Mouse (Mus musculus) lung, adult 2 months (tissue): Measurements from ENCODE around the gene Ostm1. TPM values are rescaled to one million over a fixed set of nuclear protein-coding genes. Genes with fewer than 3 reads are reported as not detected.

Source experiments
- DNase-seq: peaks from one replicate; pipeline ENCODE4 v3.0.0; 2022
- H3K4me1 ChIP-seq: fragments of 200-500 bp; 2 replicates; pipeline ENCODE4 v1.6.1; 2011; ENCODE audit warnings: low read length; ENCODE audit not compliant: control insufficient read depth, insufficient read depth
- H3K4me3 ChIP-seq: fragments of 200-500 bp; replicated peaks from 2 replicates; pipeline ENCODE3; 2011; ENCODE audit warnings: low read depth, mild to moderate bottlenecking, control low read depth, low read length; ENCODE audit errors: extremely low read depth
- CTCF ChIP-seq: fragments of 200-500 bp; IDR thresholded peaks from 2 replicates; pipeline ENCODE4 v1.5.1; 2011; ENCODE audit warnings: mild to moderate bottlenecking, low read length, control low read depth; ENCODE audit not compliant: insufficient read depth
- POLR2A ChIP-seq: fragments of 200-500 bp; IDR thresholded peaks from 2 replicates; pipeline ENCODE4 v1.6.1; 2011; ENCODE audit warnings: low read depth, mild to moderate bottlenecking, control low read depth, low read length, borderline replicate concordance; ENCODE audit errors: extremely low read depth
- WGBS: fragments of 180-500 bp; shearing (Covaris S2); methylation state at CpG from one replicate; pipeline ENCODE4 v1.1.7; 2018; 5-methylcytosine and 5-hydroxymethylcytosine counted together
- polyA plus RNA-seq: library from polyadenylated mRNA; depleted of rRNA; stranded (reverse); fragments of >200 nt; gene quantifications from 2 replicates; pipeline ENCODE4 v1.2.3, GENCODE M21; 2012; rRNA removed

Ostm1 gene
- 20.6 and 21.9 TPM in 2 replicates for polyA plus RNA-seq

GRCm38 (mm10) chr10:42583157-42583872 is at the start of gene Ostm1, which contains the start of gene Nr2e1:
Ostm1 (plus strand) TSS chr10:42583822.
Nr2e1 (minus strand) TSS chr10:42583632.
- no peak within 1 kb of the TSS for H3K4me3 ChIP-seq
- WGBS: 2% methylated on average over 43 of the region's 43 CpGs
- TF ChIP-seq CTCF: no peak
- TF ChIP-seq POLR2A: no peak
- peaks cover 3% of the 10 kb centered on the region; the same call in 1 of the 2 replicates for H3K4me1 ChIP-seq
- DNase-seq: no peak

DNA sequence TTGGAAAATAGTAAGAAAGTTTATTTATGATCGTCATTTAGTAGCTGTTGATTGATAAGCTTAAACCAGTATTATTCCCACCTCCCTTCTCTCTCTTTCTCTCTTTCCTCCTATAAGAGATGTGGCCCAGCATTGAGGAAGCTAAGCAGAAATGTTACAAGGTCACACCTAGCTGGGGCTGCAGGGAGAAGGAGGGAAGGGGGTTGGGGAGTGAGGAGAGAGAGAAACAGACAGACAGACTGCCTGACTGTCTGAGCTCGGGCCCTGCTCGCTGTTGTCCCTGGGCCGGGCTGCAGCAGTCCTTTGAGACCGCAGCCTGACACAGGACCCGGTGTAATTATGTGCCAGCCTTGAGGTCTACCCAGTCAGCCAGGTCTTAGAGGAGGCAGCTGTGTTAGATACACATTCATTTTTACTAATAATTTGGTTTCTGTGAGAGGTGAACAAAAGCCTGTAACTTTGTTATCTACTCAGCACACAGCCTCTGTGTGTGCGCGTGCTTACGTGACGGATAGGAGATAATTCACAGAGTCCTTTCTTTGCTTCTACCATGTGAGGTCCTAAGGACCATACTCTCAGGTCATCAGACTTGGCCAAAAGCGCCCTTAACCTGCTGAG is 49.7 kb upstream of the Ostm1 start:
- no peak for DNase-seq
- WGBS: 91% methylated on average over 11 of the region's 11 CpGs
- TF ChIP-seq POLR2A (no peak), CTCF (no peak)
- H3K4me3 ChIP-seq: no peak overlapping the region
- H3K4me1 ChIP-seq: peaks cover 2% of the 10 kb centered on the region; the same call in 1 of the 2 replicates

GRCm38 (mm10) chr10:42537571-42538316 is 45.9 kb upstream of the Ostm1 start:
- no peaks in the 10 kb centered on the region; the same call in 1 of the 2 replicates for H3K4me1 ChIP-seq
- no peak overlapping the region for H3K4me3 ChIP-seq
- DNase-seq: no peak
- TF ChIP-seq CTCF (no peak), POLR2A (no peak)
- WGBS: 87% methylated on average over 9 of the region's 9 CpGs

GRCm38 (mm10) chr10:42545707-42546503 is 37.7 kb upstream of the Ostm1 start:
- WGBS: 74% methylated on average over 6 of the region's 6 CpGs
- TF ChIP-seq POLR2A (no peak), CTCF (no peak)

GRCm38 (mm10) chr10:42546507-42546906 is 37.1 kb upstream of the Ostm1 start:
- no peak overlapping the region for H3K4me3 ChIP-seq
- 85% methylated on average over 3 of the region's 3 CpGs for WGBS
- no peak for TF ChIP-seq CTCF
- no peak for TF ChIP-seq POLR2A

More at GRCm38 (mm10) chr10:42545707-42546503, 37.7 kb upstream of the Ostm1 start:
- Histone ChIP-seq H3K4me3 (no peak overlapping the region), H3K4me1 (no peaks in the 10 kb centered on the region)
- no peak for DNase-seq

GRCm38 (mm10) chr10:42559581-42560200 is 23.9 kb upstream of the Ostm1 start:
- DNase-seq: no peak
- TF ChIP-seq POLR2A (no peak), CTCF (no peak)
- Histone ChIP-seq H3K4me1 (no peaks in the 10 kb centered on the region), H3K4me3 (no peak overlapping the region)
- 73% methylated on average over 5 of the region's 5 CpGs for WGBS

More at GRCm38 (mm10) chr10:42546507-42546906, 37.1 kb upstream of the Ostm1 start:
- DNase-seq: no peak
- H3K4me1 ChIP-seq: no peaks in the 10 kb centered on the region

DNA sequence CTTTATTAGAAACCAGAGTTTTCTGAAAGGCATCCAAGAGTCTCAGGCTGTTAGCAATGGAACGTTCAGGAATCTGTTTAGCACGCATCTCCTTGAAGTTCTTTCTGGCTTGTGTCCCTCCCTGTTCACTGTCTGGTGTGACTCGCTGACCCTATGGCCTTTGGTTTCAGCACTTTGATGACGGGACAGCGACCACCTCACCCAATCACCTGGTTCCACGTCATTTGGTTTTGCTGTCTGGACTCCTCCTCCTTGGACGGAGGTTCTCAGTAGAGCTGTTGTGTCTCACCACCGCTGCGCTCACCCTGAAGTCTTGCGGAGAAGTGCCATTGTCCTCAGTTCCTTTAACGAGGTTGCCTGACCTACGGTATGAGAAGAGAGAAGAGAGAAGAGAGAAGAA is 21.4 kb upstream of the Ostm1 start:
- WGBS: 3% methylated on average over 12 of the region's 12 CpGs
- no peak overlapping the region for H3K4me3 ChIP-seq
- no peaks in the 10 kb centered on the region for H3K4me1 ChIP-seq
- no peak for TF ChIP-seq CTCF
- TF ChIP-seq POLR2A: no peak
- DNase-seq: no peak

DNA sequence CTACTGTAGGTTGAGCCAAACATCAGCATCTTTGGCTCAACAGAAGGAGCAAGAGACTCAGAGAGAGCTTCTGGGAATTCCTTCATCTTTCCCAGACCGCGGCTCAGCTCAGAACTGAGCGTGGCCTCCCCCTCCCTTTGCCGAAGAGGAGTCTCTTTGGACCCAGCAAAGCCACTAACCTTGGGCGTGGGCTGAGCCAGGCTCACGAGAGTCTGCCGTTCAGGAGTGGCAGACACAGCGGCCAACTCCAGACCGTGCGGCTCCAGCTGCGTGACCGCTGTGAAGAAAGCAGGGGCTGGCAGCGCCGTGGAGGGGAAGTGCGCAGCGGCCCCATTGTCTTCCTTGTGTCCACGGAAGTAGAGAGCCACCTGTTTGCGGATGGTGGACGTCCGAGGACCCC is 11.1 kb upstream of the Ostm1 start:
- under 1% methylated on average over 20 of the region's 20 CpGs for WGBS

GRCm38 (mm10) chr10:42572971-42573370 is 10.7 kb upstream of the Ostm1 start:
- Histone ChIP-seq H3K4me1 (peaks cover 3% of the 10 kb centered on the region; the same call in 1 of the 2 replicates), H3K4me3 (no peak overlapping the region)
- no peak for TF ChIP-seq POLR2A
- TF ChIP-seq CTCF: no peak
- 3% methylated on average over 15 of the region's 15 CpGs for WGBS
- no peak for DNase-seq

More for the DNA sequence above, 11.1 kb upstream of the Ostm1 start:
- peaks cover 3% of the 10 kb centered on the region; the same call in 1 of the 2 replicates for H3K4me1 ChIP-seq
- DNase-seq: no peak
- TF ChIP-seq CTCF: no peak
- no peak overlapping the region for H3K4me3 ChIP-seq
